In genomic region chr9:116126494-116126893, GRCm38 (mm10) we compare ENCODE assay signal across 17 mouse cellular contexts. TPM values are rescaled to one million over a fixed set of nuclear protein-coding genes. Genes with fewer than 3 reads are reported as not detected.
DNase-seq lines count a peak whose midpoint lies in the region; ATAC-seq lines count a peak whose summit lies in the region.
"Had no signal": no experiment of that assay in that cellular context is flagged by ENCODE, and none has a peak within 500 bp of the region (broad histone marks: within the 10 kb centered on the region; RNA-seq: fewer than 3 reads in every experiment).

No protein-coding gene starts in this region.

- no peak overlapping the region for H3K4me2 ChIP-seq in midbrain, embryonic 14.5 days (ENCODE audit: low read length)
- no peak overlapping the region for H3K4me2 ChIP-seq in forebrain, embryonic 16.5 days (ENCODE audit: low read length)
- H3K4me2 ChIP-seq: heart, embryonic 11.5 days had no signal

- WGBS in midbrain, embryonic 14.5 days, result 71% methylated on average over 4 of the region's 4 CpGs
- 58% methylated on average over 4 of the region's 4 CpGs for WGBS in midbrain, embryonic 10.5 days
- 54% methylated on average over 4 of the region's 4 CpGs for WGBS in embryonic facial prominence, embryonic 10.5 days
- 30% methylated on average over 4 of the region's 4 CpGs for WGBS in forebrain, embryonic 16.5 days

- ATAC-seq in midbrain, embryonic 14.5 days (ENCODE audit: low FRiP score, low TSS enrichment), result no peak
- ATAC-seq in forebrain, embryonic 16.5 days, result peak; percentile 40
- ATAC-seq: Patski had no signal

- no peaks in the 10 kb centered on the region for H3K4me1 ChIP-seq in midbrain, embryonic 14.5 days (ENCODE audit: control insufficient read depth, insufficient read depth, low read length)
- H3K4me1 ChIP-seq in midbrain, embryonic 10.5 days, result no peaks in the 10 kb centered on the region
- H3K4me1 ChIP-seq in embryonic facial prominence, embryonic 10.5 days, result peaks cover 25% of the 10 kb centered on the region
- no peaks in the 10 kb centered on the region for H3K4me1 ChIP-seq in forebrain, embryonic 16.5 days (replicated peaks; ENCODE audit: control insufficient read depth, insufficient read depth, low read length)

- no peaks in the 10 kb centered on the region for H3K27me3 ChIP-seq in midbrain, embryonic 14.5 days (ENCODE audit: control insufficient read depth, insufficient read depth, low read length)
- no peaks in the 10 kb centered on the region for H3K27me3 ChIP-seq in midbrain, embryonic 10.5 days (ENCODE audit: low read depth, poor library complexity, severe bottlenecking)
- H3K27me3 ChIP-seq in embryonic facial prominence, embryonic 10.5 days (replicated peaks; ENCODE audit: low read depth, poor library complexity, severe bottlenecking), result no peaks in the 10 kb centered on the region
- H3K27me3 ChIP-seq in forebrain, embryonic 16.5 days (replicated peaks; ENCODE audit: control insufficient read depth, insufficient read depth, low read length), result no peaks in the 10 kb centered on the region
- H3K27me3 ChIP-seq: Patski had no signal

- no peak overlapping the region for H3K9ac ChIP-seq in midbrain, embryonic 14.5 days (replicated peaks; ENCODE audit: low read length)
- no peak overlapping the region for H3K9ac ChIP-seq in forebrain, embryonic 16.5 days (replicated peaks; ENCODE audit: low read depth, low read length)

- H3K4me3 ChIP-seq in midbrain, embryonic 14.5 days (replicated peaks; ENCODE audit: low read depth, low read length), result no peak overlapping the region
- no peak overlapping the region for H3K4me3 ChIP-seq in midbrain, embryonic 10.5 days
- no peak overlapping the region for H3K4me3 ChIP-seq in embryonic facial prominence, embryonic 10.5 days
- H3K4me3 ChIP-seq in forebrain, embryonic 16.5 days (replicated peaks; ENCODE audit: low read length), result no peak overlapping the region

- intact Hi-C loops in left cerebral cortex, postnatal 14 days (cut with DNase I), result no loop called here

- H3K9me3 ChIP-seq in midbrain, embryonic 14.5 days (ENCODE audit: control insufficient read depth, low read length), result no peaks in the 10 kb centered on the region
- H3K9me3 ChIP-seq in midbrain, embryonic 10.5 days (replicated peaks), result no peaks in the 10 kb centered on the region
- H3K9me3 ChIP-seq in embryonic facial prominence, embryonic 10.5 days, result no peaks in the 10 kb centered on the region
- no peaks in the 10 kb centered on the region for H3K9me3 ChIP-seq in forebrain, embryonic 16.5 days (ENCODE audit: control insufficient read depth, low read length)

- no peaks in the 10 kb centered on the region for H3K36me3 ChIP-seq in midbrain, embryonic 14.5 days (ENCODE audit: control insufficient read depth, insufficient read depth, low read length)
- 0 out of 2 replicates have a peak, but pooled peaks cover 2% of the 10 kb centered on the region for H3K36me3 ChIP-seq in midbrain, embryonic 10.5 days
- peaks cover 34% of the 10 kb centered on the region for H3K36me3 ChIP-seq in embryonic facial prominence, embryonic 10.5 days (replicated peaks)
- no peaks in the 10 kb centered on the region for H3K36me3 ChIP-seq in forebrain, embryonic 16.5 days (ENCODE audit: control insufficient read depth, insufficient read depth)

- H3K27ac ChIP-seq in midbrain, embryonic 14.5 days (replicated peaks; ENCODE audit: low read depth, low read length), result no peak overlapping the region
- no peak overlapping the region for H3K27ac ChIP-seq in midbrain, embryonic 10.5 days (replicated peaks)
- peak overlapping the region; percentile 57 for H3K27ac ChIP-seq in embryonic facial prominence, embryonic 10.5 days (replicated peaks)
- no peak overlapping the region for H3K27ac ChIP-seq in forebrain, embryonic 16.5 days (ENCODE audit: low read length)

- peak; percentile 24 for DNase-seq in midbrain, embryonic 14.5 days
- no peak for DNase-seq in midbrain, embryonic 10.5 days (ENCODE audit: low spot score)
- DNase-seq in embryonic facial prominence, embryonic 10.5 days (ENCODE audit: low spot score), result no peak
- DNase-seq in thymus, postnatal 36 days, result no peak
- DNase-seq in cerebellum, adult 8-10 months, result no peak
- DNase-seq in left cerebral cortex, postnatal 14 days (ENCODE audit: low spot score in 2 of 2), result no peak
- DNase-seq: adrenal gland, adult 8-10 months; cerebellum, adult 11-12 months; cerebellum, postnatal 25 days; heart, postnatal 10 days; kidney, adult 18-20 months; kidney, postnatal 14 days; lung, adult 2 months; lung, postnatal 36 days had no signal

RNA-seq across cellular contexts. Expression of gene Tgfbr2, which starts 48.7 kb away (rescaled TPM):
- 3.6 and 10.4 TPM in 2 replicates for polyA plus RNA-seq in midbrain, embryonic 14.5 days (2014; fragmentation: Nextera tagmentation; extraction: Ambion mirVana)
- polyA plus RNA-seq in midbrain, embryonic 10.5 days (2016; fragmentation: Nextera tagmentation; extraction: Ambion mirVana), result 7.2 and 8.5 TPM in 2 replicates
- polyA plus RNA-seq in embryonic facial prominence, embryonic 10.5 days (2016; fragmentation: Nextera tagmentation; extraction: Ambion mirVana), result 8.6 and 9.2 TPM in 2 replicates
- 6.5 and 8.8 TPM in 2 replicates for polyA plus RNA-seq in forebrain, embryonic 16.5 days (2015; fragmentation: Nextera tagmentation; extraction: Ambion mirVana)
- 10 to 100 TPM; 13.7 to 15.1 TPM for total RNA-seq in left cerebral cortex, postnatal 14 days (2021)
